Mouse (Mus musculus) ovary, adult 18-20 months (tissue): ENCODE measurements at regions not wholly inside any gene's neighbourhood (a gene's known extent, or its start where the extent isn't known, plus 50 kb on each side); places are given as distances from the start of the nearest gene placed in this dataset.
A peak's percentile ranks its signal among the peaks of the same experiment; 100 is the strongest.

Source experiments
- DNase-seq: peaks from one replicate; pipeline ENCODE4 v3.0.0; 2022; ENCODE audit warnings: low spot score, mixed read lengths

DNA sequence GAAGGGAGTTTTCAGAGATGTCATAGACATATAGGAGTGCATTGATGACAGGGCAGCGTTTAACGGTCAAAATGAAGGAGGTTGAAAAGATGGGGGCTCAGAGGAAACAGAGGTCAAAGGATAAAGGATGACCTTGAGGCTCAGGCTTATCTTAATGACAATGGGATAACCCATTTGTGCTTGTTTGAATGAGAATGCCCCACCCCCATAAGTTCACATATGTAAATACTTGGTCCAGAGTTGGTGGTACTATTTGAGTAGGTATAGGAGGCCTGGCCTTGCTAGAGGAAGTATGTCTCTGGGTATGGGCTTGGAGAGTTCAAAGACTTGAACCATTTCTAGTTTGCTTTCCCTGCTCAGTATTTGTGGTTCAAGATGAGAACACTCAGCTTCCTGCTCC is 237.4 kb upstream of the Fbxl7 start:
- DNase-seq: no peak

DNA sequence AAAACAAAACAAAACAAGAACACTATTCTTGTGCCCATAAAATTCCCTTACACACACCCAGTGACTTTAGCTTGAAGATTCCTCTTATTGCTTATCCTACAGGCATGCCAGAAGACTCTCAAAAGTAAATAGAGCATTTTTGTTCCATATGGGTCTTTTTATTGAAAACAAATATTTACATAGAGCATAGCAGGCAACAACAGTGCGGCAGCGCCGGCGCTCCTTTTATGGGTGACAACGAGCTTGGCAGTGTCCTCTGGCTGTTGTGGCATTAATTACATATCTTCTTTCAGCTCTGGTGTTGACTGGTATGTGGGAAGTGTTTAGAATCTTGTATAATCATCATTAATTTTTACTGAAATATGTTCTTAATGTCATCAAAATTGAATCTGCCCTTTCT is 242.2 kb upstream of the Fbxl7 start:
- no peak for DNase-seq

DNA sequence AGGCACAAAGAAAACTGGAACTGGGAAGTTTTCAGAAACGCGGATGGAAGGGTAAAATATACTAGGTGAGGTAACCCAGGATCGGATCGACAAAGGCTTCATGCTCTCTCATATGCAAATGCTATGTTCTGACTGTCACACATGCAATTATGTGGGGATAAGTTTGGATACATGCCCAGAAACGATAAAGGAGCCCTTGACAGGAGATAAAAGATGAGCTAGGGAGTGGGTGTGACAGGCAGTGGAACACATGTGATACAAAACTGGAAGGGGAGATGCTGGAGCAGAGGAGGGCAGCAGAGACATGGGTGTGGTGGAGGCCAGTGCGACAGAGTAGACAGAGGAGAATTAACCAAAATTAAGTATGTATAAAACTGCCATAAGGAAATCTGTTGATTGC is 250.5 kb upstream of the Fbxl7 start:
- no peak for DNase-seq

DNA sequence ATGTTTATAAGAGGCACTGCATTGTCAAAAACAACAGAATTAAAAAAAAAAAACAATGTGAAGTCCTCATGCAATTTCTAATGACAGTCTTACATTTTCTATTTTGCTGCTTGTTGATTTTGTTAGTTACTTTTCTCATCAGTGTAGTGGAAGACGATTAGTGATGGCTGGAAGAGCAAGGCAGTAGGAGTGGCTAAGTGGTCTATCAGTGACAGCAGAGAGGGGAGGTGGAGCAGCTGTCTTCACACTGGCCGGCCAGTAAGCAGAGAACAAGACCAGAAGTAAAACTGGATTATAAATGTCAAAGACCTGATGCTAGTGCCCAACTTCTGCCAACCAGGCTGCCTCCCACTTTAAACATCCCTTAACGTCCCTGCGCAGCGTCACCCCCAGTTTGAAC is 265.6 kb upstream of the Fbxl7 start:
- no peak for DNase-seq

DNA sequence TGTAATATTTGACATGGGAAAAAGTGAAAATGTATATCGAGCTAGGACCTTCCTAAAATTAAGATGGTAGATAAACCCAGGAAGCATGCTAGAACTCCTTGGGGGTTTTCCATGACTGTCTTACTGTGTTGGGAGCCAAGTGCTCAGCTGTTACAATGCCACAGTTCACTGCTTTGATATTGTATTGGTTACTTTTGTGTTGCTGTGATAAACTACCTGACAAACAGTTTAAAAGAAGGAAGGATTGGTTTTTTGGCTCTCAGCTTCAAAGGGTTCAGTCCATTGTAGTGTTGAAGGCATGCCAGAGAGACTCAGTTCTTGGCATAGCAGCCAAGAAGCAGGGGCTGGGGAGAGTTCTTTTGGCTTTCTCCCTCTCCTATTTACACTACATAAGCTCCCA is 272.1 kb upstream of the Fbxl7 start:
- DNase-seq: no peak

DNA sequence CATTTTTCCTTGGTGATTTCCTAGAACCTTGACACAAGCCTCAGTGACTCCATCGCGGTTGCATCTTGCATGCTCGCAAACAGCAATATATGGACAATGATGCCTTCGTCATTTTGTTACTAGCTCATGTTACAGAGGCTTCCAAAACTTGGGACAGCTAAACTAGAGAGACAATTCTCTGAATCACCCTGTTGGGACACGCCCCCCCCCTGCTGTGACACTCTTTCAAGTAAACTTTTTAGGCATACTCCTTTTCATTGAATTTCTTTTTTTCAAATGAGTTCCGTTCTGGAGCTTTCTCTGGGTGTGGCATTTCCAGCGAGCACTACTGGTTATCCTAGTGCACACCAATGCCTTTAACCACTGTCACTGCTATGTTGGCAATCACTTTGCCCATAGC is 274.5 kb upstream of the Fbxl7 start:
- no peak for DNase-seq

DNA sequence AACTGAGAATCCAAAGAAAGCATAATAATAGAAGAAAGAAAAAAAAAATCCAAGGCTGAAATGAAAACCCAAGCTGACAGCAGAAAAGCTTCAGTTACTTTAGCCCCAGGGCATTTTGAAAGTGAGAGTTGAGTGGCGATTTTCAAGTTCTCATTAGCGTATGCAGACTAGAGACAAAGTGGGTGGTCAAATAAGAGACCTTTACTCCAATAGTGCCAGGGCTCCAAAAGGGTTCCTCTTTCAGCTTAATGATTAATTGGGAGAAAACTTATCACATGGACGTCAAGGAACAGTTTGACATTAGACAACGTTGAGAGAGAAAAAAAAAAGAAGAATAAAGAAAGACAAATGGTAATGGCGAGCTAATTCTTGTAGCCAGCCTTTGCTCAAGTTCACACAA is 278.1 kb upstream of the Fbxl7 start:
- no peak for DNase-seq

DNA sequence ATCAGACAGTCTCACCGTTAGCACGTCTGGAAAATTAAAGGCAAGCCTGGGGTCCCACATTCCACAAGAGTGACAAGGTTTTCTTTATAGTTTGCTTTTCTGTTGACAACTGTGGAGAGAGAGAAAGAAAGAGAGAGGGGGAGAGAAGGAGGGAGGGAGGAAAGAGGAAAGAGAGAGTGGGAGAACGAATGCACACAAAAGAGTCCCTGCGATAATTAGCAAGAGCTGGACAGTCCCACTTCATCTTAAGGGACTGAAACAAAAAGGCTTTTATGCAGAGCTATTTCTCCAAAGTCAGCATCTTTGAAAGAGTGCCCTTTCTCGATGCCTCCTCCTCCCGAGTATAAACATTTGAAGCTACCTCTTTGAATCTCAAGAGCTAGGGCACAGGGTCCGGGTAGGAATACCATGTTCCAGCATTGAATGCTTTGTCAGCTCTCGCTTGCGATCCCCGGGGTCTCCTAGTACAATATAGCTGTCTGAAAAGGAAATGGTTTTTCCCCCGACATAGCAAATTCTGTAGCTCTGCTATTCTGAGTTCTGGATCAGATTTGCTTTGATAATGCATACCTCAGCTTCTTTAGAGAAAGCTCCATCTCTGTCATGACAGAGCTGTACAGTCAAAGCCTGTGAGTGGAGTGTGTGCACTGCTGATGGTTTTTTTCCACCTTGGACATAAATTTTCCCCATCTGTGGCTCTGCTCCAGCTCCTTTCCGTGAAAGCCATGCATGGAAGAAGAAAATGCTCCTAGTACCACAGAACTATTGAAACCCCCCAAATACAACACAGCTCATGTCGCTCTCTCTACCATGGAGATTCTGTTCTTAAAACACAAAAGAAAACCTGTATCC is 282.9 kb upstream of the Fbxl7 start:
- no peak for DNase-seq

DNA sequence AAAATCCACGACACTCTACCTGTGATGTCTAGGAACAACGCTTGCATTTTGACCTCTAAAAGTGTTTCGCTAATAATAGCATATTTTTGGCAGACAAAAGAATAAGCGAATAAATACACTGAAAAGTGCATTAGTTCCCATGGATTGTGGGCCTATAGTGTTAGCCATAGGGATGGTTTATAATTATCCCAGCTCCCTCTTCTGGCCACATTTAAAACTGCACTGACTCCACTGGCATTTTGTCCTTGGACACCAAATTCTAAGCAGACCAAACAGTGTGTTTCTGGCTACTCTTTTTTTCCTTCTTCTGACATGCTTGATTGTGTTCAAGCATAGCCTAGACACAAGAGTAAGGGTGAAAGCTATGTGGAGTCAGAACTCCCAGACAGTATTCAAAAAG is 276.8 kb upstream of the Ank start:
- no peak for DNase-seq

DNA sequence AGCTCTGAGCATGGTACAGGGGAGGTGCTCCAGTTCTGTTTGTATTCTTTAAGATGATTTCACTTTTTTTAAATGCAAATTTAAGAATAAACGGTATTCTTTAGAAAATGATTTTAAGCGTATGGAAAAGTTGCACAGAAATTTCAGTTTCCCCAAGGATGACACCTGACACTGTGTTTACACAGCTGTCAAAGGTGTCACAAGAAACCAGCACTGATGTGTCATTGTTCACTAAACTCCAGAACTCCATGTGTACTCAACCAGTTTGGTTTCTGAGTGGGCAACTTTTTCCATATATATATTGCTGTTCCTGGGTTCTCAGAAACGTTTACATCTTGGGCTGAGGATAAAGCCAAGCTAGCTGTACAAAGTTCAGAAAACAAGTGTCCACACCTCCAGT is 265.0 kb upstream of the Ank start:
- no peak for DNase-seq

DNA sequence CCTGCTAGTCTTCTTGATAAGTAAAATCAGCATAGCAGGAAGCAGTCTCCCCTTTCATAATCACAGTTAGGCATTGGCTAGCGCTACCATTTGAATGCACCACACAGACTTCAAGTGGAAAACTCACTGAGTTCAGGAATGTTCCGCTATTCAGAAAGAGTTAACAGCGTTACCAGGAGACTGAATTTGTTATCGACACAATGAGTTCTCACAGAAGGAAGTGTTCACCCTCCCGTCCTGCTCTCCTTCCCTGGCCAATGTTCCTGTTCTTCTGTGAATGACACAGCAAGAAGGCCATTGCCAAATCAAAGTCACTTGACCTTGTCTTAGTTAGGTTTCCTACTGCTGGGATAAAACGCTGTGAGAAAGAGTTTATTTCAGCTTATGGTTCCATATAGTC is 261.6 kb upstream of the Ank start:
- no peak for DNase-seq

DNA sequence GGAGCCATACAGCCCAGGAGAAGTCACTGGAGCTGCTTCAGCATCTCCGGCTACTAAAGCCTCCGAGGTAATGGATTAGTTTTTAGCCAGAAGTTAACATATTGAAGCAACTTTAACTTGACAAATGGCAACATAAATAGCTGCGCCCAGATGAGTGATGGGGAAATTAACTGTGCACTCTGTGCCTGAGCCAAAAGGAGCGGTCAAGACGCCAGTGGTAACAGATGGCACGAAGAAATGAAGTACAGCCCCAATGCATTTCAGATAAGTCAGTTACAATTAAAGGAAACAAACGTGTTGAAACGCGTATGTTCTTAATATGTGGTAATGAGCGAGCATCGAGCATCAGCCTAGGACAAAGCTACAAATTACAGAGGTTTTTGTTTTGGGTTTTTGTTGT is 259.0 kb upstream of the Ank start:
- no peak for DNase-seq

DNA sequence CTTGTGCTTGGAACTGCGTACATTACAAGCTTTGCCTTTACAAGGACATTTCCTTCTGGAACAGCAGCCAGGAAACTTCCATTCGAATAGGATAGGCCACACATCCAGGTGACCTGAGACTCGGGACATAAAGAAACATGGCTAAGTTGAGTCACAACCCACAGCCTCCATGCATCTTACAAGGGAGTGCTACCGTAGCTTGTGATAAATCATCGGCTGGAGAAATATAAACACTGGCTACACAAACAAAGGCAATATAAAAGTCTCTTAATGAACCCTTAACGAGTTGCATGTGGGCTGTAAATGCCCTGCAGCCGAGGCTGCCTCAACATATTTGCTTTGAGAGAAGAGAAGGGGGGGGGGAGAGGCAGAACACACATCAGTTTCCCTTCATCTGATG is 250.1 kb upstream of the Ank start:
- DNase-seq: no peak

DNA sequence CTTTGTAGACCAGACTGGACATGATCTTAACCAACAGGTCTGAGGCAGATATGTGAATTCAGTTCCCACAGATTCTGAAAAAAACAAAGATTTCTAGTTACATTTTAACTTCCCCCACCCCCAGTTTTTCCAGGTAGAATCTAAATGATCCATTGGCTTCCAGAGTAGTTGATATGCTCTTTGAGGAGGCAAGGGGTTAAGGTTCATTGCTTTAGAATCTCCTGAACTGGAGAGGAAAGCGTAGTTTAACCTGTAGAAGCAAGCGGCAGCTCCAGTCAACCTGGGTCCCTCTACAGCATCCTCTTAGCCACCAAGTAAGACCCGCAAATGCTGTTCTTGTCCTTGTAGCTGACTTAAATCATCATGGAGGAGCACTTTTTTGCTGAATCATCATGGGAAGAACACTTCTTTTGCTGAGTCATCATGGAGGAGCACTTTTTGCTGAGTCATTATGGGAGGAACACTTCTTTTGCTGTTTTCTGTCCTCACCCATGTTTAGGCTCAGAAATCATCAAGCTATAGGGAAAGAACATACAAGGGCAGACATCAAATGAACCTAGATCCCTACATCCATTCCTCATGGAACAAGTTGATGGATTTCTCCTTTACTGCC is 247.2 kb upstream of the Ank start:
- no peak for DNase-seq

DNA sequence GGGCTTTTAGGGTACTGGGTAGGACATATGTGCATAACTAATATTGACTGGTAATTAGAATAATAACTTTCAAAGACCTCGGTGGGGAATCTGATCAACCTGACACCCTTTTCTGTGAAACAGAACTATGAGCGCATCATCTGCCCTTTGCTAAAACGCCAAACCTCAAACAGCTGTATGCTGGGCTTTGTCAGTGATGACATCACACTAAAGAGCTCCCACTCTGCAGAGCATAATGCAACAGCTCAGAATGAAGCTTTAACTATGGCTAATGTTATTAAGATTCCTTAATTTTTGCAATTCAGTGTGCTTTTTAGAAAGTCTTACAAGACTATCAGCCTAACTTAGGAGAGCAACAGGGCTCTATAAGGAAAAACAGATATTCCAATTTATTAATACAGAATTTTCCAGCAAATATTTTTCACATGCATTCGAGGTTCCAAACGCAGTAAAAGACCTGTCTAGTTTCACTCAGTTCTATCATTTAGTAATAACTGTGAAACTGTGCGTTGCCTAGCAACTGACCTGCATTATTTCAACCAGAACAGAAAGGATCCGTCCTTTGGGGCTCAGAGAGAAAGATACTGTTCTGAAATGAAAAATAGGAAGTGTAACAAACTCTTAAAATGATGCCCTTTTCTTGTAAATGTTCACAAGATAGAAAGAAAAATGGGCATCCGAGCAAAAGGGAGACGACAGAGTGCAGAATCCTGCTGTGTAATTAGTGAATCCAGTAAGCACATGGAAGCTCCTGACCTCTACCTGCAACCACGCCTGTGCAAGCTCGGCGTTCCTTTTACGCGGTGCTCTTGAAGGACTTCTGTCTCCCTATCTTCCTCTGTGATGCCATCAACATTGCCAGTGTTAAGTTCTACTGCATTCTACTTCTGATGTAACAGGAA is 242.6 kb upstream of the Ank start:
- no peak for DNase-seq

DNA sequence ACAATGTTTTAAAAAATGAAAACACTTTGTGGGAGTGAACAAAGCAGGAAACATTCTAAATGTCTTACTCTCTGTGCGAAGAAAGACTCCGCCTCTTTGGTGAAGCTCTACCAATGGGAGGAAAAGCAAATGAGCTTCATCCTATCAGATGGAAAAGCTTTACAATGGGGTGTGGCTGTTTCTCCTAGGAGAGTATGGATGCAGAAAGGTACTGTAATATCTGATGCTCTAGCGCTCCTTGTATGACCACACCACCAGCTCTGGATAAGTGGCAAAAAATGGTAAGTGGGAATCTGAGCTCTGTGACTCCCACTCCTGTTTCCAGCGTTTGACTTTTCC is 242.0 kb upstream of the Ank start:
- DNase-seq: no peak

DNA sequence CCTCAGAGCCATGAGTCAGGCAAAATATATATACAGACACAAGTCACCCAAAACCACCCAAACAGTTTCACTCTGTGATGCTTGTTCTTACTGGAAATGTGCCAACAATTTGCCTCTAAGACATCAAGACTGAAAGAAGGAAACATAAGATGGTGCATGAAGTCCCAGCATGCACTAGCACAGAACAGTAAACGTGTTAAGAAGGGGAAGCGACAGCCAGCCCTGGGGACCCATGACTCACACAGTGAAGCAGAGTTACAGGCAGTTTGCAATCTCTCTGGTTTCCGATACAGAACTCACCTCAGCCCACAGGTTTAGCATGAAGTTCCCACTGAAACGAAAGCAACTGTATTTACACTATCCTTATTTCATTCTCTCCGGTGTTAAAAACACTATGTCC is 233.7 kb upstream of the Ank start:
- DNase-seq: no peak

DNA sequence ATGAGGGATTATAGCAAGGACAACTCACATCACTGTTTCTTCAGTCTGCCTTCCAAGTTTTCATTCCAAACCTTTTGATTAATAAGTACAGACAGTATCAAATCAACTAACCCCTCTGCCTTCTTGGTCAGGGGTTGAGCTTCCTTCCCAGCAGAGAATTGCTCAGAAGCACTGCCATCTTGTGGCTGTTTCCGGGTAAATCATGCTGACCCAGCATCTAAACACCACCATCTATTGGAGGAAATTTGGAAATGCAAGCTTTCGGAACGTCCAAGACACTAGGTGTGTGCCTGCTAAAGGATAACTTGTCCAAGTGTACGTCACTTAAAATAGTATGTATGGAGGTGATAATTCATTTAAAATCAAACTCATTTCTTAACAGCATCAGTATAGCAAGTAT is 231.7 kb upstream of the Ank start:
- DNase-seq: peak; percentile 1

DNA sequence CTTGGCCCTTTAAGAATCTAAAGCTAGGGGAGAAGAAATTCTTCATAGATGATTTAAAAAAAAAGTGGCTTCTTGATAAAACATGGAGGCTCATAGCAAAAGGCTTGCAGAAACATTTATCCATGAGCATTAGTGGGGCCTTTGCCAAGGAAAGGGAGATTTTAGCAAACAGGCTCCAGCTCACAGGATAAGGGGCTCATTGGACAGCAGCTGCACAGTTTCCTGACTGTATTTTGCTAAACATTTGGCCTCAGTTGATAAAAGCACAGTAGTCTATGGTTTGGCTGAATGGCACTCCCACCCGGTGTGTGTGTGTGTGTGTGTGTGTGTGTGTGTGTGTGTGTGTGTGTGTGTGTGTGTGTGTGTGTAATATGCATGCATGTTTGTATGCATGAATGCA is 228.2 kb upstream of the Ank start:
- DNase-seq: no peak

DNA sequence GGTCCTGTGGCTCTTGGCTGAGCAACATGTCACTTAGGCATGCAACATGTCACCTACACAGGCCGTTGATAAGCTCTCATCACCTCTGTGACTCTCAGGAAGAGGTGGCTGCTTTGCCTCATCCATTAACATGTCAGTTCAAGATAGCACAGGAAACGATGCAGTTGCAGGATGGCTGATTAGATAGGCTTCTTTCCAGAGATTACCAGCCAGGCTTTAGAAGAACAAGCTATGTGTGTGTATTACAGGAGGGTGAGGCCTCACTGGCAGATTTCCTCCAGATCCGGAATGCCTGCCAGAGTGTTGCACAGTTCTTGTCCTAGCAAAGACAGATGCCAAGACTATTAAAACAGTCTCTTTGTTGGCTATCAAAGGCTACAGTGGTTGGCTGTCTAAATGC is 220.2 kb upstream of the Ank start:
- DNase-seq: no peak

DNA sequence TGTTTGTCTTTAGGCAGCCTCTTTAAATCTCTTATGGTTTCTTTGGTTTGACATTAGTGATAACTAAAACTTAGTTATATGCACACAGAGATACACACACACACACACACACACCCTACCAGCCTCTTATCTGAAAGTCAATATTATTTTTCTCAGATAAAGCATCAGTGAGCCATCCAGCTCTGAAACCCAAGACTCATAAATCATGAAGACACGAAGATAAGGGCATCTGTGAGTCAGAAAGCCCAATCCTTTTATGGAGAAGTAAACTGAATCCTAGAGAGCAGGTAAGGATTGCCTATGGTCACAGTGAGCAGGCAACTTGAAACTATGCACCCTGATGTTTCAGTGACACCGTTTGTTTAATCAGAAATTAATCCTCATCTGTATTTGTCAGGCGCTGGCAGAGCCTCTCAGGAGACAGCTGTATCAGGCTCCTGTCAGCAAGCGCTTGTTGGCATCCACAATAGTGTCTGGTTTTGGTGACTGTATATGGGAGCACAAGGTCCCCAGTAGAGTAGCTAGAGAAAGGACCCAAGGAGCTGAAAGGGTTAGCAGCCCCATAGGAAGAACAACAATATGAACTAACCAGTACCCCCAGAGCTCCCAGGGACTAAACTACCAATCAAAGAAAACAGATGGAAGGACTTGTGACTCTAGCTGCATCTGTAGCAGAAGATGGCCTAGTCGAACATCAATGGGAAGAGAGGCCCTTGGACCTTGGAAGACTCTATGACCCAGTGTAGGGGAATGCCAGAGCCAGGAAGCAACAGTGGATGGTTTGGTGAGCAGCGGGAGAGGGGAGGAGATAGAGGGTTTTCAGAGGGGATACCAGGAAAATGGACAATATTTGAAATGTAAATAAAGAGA is 207.3 kb upstream of the Ank start:
- DNase-seq: no peak

DNA sequence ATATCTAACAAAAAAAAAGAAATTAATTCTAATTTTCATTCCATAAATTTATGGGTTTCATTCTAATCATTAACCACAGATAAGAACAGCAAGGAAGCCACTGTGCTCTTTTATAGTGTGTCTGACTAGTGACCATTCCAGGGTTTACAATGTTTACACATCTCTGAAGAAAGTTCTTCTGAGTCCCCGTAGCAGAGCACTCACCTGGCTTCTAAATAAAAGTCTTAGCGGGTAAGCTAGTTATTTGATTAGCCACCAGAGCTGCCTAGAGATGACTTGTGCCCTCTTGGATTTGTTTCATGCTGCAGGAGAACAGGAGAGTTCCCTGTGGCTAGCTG is 206.7 kb upstream of the Ank start:
- no peak for DNase-seq
